Mouse (Mus musculus) retina, postnatal 1 day (tissue): ENCODE measurements around the gene Ece2.

ENCODE experiments used
- DNase-seq: peaks from one replicate; pipeline ENCODE4 v3.0.0-alpha.2; 2012

Ece2 gene

DNA sequence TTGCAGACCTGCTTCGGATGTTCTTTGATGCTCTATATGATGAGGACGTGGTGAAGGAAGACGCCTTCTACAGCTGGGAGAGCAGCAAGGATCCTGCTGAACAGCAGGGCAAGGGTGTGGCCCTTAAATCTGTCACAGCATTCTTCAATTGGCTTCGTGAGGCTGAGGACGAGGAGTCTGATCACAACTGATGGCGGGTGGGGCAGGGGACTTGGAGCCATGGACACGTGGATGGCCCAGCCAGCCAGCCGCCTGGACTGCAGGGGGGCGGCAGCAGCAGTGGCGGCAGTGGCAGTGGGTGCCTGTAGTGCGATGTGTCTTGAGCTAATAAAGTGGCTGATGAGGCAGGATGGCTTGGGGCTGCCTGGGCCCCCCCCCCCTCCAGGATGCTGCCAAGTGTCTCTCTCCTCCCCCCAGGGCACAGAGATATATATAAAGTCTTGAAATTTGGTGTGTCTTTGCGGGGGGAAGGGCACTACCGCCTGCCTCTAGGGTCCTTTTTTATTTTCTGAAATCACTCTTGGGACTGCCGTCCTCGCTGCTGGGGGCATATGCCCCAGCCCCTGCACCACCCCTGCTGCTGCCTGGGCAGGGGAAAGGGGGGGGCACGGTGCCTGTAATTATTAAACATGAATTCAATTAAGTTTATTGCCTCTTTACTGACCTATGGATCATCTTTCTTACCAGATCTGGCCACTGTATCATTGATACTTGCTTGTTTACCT, 62.8 kb downstream of the Ece2 start:
- no peak for DNase-seq

DNA sequence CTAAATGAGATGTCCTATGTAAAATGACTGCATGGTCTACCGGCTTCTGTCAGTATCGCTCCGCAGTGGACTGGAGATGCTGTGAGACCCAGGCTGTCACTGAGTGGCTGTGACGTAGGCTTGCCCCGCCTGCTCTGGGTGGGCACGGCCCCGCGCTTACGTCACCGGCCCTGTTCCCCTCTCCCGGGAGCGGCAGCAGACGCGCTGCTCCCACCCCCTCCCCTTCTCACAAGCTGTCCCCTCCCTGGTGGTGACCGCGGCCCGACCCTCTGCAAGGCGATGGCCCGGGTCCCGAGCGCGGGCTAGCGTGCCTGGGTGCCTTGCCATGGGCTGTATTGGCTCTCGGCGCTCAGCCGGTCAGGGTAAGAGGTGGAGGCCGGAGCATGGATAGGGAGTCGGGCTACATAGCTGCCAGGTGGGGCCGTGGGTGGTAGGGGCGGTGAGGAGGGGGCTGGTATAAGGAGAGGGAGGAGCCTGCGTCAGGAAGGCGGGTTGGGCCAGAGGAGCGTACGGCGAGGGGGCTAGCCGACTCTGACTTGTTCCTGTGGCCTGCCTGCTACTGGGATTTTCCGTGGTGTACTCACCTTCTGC, 63.6 kb downstream of the Ece2 start, which contains the start of gene Fam131a:
Gene Fam131a, plus strand, starts transcription at position 131 of the 591 bp plus-strand sequence.
- DNase-seq, result peak; percentile 95

DNA sequence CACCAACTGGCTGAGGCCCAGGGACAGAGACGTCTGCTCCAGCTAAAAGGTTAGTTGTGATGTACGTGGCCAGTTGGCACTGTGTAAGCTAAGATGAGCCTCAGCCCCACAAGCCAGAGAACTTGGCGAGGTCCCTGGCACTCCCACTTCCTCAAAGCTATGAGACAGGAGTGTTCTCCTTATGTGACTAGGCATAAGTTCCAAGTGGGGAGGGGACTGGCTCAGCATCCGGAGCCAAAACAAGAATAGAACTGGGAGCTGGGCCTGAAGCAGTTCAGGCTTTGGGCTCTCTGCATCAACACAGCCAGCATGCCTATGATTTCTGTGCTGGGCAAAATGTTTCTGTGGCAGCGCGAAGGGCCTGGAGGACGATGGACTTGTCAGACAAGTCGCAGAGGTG, 65.2 kb downstream of the Ece2 start:
- no peak for DNase-seq

DNA sequence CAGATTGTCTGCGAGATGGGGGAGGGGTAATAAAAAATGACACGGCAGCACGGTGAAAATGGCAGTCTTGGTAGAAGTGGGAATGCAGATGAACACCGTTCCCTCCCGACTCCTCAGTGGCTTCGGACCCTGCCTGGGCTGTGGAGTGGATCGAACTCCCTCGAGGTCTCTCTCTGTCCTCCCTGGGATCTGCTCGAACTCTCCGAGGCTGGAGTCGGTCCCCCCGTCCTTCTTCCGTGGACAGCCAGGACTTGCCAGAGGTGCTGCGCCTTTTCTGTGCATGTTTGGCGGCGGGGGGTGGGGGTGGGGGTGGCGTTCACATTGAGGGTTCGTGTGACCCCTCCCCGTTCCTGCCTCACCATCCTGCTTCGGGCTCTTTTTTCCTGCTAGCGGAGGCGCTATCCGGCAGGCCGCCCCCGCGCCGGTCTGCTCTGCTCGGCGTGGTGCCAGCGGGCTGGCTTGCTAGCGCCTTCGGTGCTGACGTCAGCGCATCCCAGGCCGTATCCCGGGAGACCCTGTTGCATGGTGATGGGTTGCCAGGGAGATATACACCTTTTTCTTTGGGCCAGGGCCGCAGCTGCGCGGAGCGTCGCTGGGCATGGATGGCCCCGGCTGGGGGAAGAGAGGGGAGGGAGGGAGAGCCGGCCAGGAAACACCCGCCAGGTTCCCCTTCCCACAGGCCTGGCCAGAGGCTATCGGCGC, 66.1 kb downstream of the Ece2 start:
- peak; percentile 94 for DNase-seq
